Mouse (Mus musculus): ENCODE data around the gene Emc7. TPM values are rescaled to one million over a fixed set of nuclear protein-coding genes. Genes with fewer than 3 reads are reported as not detected.

Gene Emc7
- polyA plus RNA-seq, 1 experiment from 2014 or later = 25.8 TPM

DNA sequence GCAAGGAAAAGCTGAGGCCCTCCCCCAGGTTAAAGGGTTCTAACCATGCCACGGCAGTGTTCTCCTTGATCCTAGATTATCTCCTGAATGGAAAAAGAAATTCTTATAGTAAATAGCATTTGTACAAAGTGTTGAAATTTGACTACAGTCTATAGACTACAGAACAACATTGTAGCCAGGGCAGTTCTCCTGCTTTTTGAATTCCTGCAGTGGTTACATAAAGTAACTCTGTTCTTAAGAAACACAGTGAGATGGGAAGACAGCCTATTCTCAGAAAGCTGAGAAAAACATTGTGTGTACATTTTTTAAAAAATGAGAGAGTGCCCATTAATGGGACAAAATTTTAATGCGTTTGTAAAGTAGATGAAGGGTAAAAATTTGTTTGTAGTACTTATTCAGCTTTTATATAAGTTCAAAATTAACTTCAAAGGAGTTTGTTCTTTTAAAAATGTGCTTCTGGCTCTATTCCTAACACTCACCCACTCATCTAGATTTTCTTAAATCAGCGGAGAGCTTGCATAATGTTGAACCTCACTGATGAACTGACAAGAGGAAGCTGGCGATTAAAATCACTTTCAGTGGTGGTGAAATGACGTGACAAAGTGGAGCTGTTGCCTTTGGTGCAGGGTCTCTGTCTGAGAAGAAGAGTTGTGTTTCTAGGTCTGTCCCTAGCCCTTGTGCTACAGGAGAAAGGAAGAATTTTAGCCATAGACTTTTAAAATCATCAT lies 20.4 kb downstream of the Emc7 start:
- DNase-seq (ENCODE audit: low read depth, low spot score) (no peak), ATAC-seq (no peak)
- H3K27me3 ChIP-seq = no peaks in the 10 kb centered on the region
- ChIA-PET POLR2A (interaction anchor here (0.6 kb wide), 1 partner anchor 170 kb away, joined by 3 read pairs; no protein-coding TSS in a partner anchor), CTCF (interaction anchor here (1.3 to 1.8 kb wide), 2 partner anchors 13 to 27 kb away, joined by 4 to 5 read pairs; no protein-coding TSS in a partner anchor)
- TF ChIP-seq CTCF (IDR thresholded peaks at IDR 0.05) = no peak
- in situ Hi-C loops (cut with MboI; ENCODE audit: low pct_unique_long_range_greater_than_20kb) = loop anchor here (25.0 kb wide), 1 partner anchor 1488 kb away; no protein-coding TSS in a partner anchor

DNA sequence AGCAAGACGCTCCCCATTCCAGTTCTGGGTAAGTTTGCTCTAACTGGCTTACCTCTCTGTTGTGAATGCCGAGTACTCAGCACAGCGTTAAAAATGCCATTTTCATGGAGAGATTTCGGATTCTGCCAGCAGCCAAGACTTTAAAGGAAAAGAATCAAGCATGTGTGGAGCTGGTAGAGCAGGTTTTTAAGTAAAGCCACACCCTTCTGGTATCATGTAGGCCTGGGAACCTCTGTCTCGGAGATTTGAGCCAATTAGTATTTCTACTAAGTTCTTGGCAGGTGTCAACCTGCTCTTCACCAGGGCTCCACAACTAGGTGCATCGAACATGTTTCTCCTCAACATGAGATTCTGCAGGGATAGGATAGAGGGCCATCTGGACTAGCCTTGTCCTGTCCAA lies 21.8 kb downstream of the Emc7 start:
- ATAC-seq (no peak), DNase-seq (ENCODE audit: low read depth, low spot score) (no peak)
- no peak for TF ChIP-seq CTCF (IDR thresholded peaks at IDR 0.05)
- ChIA-PET CTCF (interaction anchor here (1.8 kb wide), 1 partner anchor 97 kb away, joined by 5 read pairs; the partner anchor contains the start of gene Katnbl1), POLR2A (no interaction called here)
- in situ Hi-C loops (cut with MboI; ENCODE audit: low pct_unique_long_range_greater_than_20kb) = loop anchor here (25.0 kb wide), 1 partner anchor 1489 kb away; no protein-coding TSS in a partner anchor
- no peaks in the 10 kb centered on the region for H3K27me3 ChIP-seq

- CTCF ChIA-PET = no interaction called here
- no peak for TF ChIP-seq CTCF (IDR thresholded peaks at IDR 0.05)
- no peak for ATAC-seq
- DNase-seq (ENCODE audit: low read depth, low spot score) = no peak
- in situ Hi-C loops (cut with MboI; ENCODE audit: low pct_unique_long_range_greater_than_20kb) = loop anchor here (5.0 to 25.0 kb wide), 3 partner anchors 103 to 1493 kb away; partner anchors contain the start of genes Gm21985, Katnbl1 and Slc12a6
- H3K27me3 ChIP-seq = no peaks in the 10 kb centered on the region
- POLR2A ChIA-PET = interaction anchor here (0.6 kb wide), 1 partner anchor 27 kb away, joined by 3 read pairs; no protein-coding TSS in a partner anchor
Measured at GRCm38 (mm10) chr2:112480669-112481068, 25.9 kb downstream of the Emc7 start, which contains the start of gene Chrm5. Chrm5 (minus strand) TSS chr2:112480769.

DNA sequence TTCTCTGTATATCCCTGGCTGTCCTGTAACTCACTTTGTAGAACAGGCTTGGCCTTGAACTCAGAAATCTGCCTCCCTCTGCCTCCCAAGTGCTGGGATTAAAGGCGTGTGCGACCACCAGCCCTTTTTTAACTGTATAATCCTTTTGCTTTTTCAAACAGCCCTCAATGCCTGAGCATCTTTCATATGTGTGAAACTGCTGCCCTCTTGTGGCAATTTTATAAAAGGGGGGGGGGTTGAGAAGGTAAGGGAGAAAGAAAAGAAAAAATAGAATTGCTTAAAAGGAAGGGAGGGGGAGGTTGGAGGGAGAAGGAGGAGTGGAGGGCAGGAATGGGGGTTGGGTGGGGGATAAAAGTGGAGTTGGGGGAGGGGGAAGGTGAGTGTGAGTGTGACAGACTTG lies 26.8 kb downstream of the Emc7 start:
- H3K27me3 ChIP-seq = no peaks in the 10 kb centered on the region
- DNase-seq (ENCODE audit: low read depth, low spot score) = peak; percentile 2
- ATAC-seq = no peak
- TF ChIP-seq CTCF (IDR thresholded peaks at IDR 0.05) = peak; percentile 40
- in situ Hi-C loops (cut with MboI; ENCODE audit: low pct_unique_long_range_greater_than_20kb) = loop anchor here (5.0 to 25.0 kb wide), 3 partner anchors 104 to 1494 kb away; partner anchors contain the start of genes Gm21985, Katnbl1 and Slc12a6
- ChIA-PET POLR2A (no interaction called here), CTCF (no interaction called here)

DNA sequence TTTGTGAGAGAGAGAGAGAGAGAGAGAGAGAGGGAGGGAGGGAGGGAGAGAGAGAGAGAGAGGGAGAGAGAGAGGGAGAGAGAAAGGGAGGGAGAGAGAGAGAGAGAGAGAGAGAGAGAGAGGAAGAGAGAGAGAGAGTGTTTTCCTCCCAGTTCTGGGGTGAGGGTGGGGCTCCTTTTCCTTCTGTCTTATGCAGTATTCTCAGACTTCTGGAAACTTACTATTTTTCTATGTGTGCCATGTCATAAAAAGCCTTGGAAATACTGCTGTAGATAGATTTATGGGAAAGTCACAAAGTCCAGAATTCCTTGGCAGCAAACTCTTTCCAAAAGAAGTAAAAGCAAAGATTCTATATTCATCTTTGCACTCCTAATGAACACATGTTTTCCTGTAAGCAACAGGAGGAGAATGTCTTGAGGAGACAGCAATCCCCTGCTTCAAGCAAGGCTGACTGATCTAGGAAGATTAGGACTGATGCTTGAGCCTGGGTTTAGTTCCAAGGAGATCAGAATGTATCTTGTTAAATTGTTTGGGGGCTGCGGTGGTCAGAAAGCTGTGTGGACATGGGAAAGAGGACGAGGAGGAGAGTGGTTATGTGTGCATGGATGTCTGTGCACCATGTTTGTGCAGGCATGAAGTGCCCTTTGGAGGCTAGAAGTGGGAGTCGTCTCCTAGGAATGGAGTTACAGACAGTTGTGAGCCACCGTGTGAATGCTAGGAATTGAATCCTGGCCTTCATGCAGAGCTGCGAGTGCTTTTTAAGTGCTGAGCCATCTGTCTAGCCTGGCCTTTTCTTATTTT lies 27.9 kb downstream of the Emc7 start:
- ChIA-PET CTCF (interaction anchor here (0.7 kb wide), 1 partner anchor 285 kb away, joined by 3 read pairs; no protein-coding TSS in a partner anchor), POLR2A (no interaction called here)
- no peak for TF ChIP-seq CTCF (IDR thresholded peaks at IDR 0.05)
- in situ Hi-C loops (cut with MboI; ENCODE audit: low pct_unique_long_range_greater_than_20kb) = loop anchor here (5.0 to 25.0 kb wide), 3 partner anchors 105 to 1495 kb away; partner anchors contain the start of genes Gm21985, Katnbl1 and Slc12a6
- no peaks in the 10 kb centered on the region for H3K27me3 ChIP-seq
- ATAC-seq (no peak), DNase-seq (ENCODE audit: low read depth, low spot score) (no peak)

DNA sequence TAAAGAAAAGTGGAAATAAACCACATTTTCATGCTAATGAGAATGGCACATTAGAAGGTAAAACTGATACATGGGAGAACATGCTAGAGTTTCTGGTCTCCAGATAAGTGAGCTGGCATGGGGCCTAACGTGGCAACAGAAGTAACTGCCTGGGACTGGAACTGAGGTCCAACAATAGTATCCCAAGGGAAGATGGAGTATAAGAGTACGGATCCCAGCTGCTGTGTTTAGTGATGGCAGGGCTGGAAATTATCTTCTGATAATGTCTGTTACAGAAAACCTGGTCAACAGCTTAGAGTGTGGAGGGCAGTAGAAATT lies 28.5 kb downstream of the Emc7 start:
- ChIA-PET POLR2A (no interaction called here), CTCF (interaction anchor here (0.7 kb wide), 1 partner anchor 286 kb away, joined by 3 read pairs; no protein-coding TSS in a partner anchor)
- TF ChIP-seq CTCF (IDR thresholded peaks at IDR 0.05) = no peak
- DNase-seq (ENCODE audit: low read depth, low spot score) = no peak
- in situ Hi-C loops (cut with MboI; ENCODE audit: low pct_unique_long_range_greater_than_20kb) = loop anchor here (5.0 to 25.0 kb wide), 3 partner anchors 106 to 1496 kb away; partner anchors contain the start of genes Gm21985, Katnbl1 and Slc12a6
- no peaks in the 10 kb centered on the region for H3K27me3 ChIP-seq
- no peak for ATAC-seq

GRCm38 (mm10) chr2:112484886-112485285 lies 30.1 kb downstream of the Emc7 start:
- no peak for TF ChIP-seq CTCF (IDR thresholded peaks at IDR 0.05)
- ATAC-seq (no peak), DNase-seq (ENCODE audit: low read depth, low spot score) (no peak)
- H3K27me3 ChIP-seq = no peaks in the 10 kb centered on the region
- in situ Hi-C loops (cut with MboI; ENCODE audit: low pct_unique_long_range_greater_than_20kb) = loop anchor here (5.0 to 25.0 kb wide), 3 partner anchors 108 to 1498 kb away; partner anchors contain the start of genes Gm21985, Katnbl1 and Slc12a6
- ChIA-PET CTCF (interaction anchor here (0.9 kb wide), 1 partner anchor 106 kb away, joined by 3 read pairs; the partner anchor contains the start of gene Katnbl1), POLR2A (no interaction called here)

DNA sequence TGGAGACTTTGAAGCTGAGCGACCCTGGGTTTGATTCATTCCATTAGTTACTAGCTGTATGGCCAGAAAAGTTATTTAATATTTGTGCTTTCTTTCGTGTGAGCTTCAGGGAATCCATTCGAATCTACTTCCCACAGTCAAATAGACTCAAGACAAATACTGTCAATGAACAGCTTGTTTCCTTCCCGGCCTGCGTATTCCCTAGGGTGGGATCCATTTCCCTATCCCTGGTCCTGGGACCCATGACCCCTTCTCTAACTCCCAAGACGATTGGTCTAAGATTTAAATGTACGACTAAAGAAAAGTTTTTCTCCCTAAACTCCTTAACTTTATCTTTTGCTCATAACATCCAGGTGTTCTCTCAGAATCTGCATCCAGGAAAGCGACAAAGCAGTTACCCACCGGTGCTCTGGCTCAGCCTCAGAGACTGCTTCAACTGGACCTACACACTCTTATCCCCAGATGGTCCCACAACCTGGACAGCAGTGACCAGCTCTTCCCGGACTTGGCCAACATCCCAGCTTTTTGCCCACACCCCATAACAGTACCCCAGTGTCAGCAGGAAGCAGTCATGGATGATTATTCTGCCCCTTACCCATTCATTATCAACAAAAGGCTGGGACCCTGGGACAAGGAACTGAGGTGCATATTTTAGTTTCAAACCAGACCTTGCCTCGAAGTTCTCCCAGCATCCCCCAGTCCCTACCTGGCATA lies 35.8 kb downstream of the Emc7 start:
- POLR2A ChIA-PET = interaction anchor here (0.6 to 0.7 kb wide), 2 partner anchors 41 to 94 kb away, joined by 3 to 4 read pairs; no protein-coding TSS in a partner anchor
- in situ Hi-C loops (cut with MboI; ENCODE audit: low pct_unique_long_range_greater_than_20kb) = loop anchor here (25.0 kb wide), 1 partner anchor 1503 kb away; no protein-coding TSS in a partner anchor
- no peak for ATAC-seq
- no peak for TF ChIP-seq CTCF (IDR thresholded peaks at IDR 0.05)
- no peaks in the 10 kb centered on the region for H3K27me3 ChIP-seq
- CTCF ChIA-PET = interaction anchor here (1.2 kb wide), 1 partner anchor 227 kb away, joined by 3 read pairs; no protein-coding TSS in a partner anchor
- no peak for DNase-seq (ENCODE audit: low read depth, low spot score)

GRCm38 (mm10) chr2:112491629-112492028 lies 36.8 kb downstream of the Emc7 start:
- DNase-seq (ENCODE audit: low read depth, low spot score) (no peak), ATAC-seq (no peak)
- in situ Hi-C loops (cut with MboI; ENCODE audit: low pct_unique_long_range_greater_than_20kb) = loop anchor here (25.0 kb wide), 1 partner anchor 1504 kb away; no protein-coding TSS in a partner anchor
- no peak for TF ChIP-seq CTCF (IDR thresholded peaks at IDR 0.05)
- no peaks in the 10 kb centered on the region for H3K27me3 ChIP-seq
- POLR2A ChIA-PET = interaction anchor here (0.7 to 1.3 kb wide), 2 partner anchors 42 to 112 kb away, joined by 3 to 4 read pairs; no protein-coding TSS in a partner anchor
- CTCF ChIA-PET = no interaction called here
